In the genomic region with DNA sequence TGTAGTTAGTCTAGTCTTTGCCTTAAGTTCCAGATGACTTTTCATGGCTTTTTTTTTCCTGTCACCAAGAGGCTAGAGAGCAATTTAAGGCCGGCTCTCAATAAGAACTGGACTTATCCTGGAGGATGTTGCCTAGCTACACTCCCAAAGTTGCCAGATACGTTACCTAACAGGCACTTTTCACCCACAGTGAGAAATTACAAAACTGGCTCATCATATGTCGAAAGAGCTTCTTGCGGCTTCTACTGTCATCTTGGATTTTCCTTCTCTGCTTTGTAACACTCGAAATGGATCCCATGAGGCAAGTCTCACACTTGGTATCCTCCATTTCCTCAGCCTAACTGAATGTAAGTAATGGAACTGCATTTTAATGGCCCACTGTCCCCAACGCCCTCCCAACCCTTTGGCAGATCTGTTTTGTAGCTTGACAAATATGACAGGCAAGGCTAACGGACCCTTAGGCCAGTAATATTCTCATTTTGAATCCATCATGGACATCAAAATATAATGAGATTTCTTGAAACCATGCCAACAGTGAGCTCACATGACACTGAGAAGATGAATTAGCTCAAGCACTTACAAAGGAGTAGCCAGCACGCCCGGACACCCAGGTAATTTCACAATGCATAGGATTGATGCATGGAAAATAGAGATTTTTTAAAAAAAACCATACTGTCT, we compare ENCODE assay signal across 21 mouse cellular contexts.
A peak's percentile ranks its signal among the peaks of the same experiment; 100 is the strongest.
DNase-seq lines count a peak whose midpoint lies in the region; ATAC-seq lines count a peak whose summit lies in the region.
"Had no signal": no experiment of that assay in that cellular context is flagged by ENCODE, and none has a peak within 500 bp of the region (broad histone marks: within the 10 kb centered on the region; RNA-seq: fewer than 3 reads in every experiment).

No protein-coding gene starts in this region.

- H3K4me1 ChIP-seq in forebrain, embryonic 12.5 days = no peaks in the 10 kb centered on the region
- H3K4me1 ChIP-seq in forebrain, embryonic 11.5 days (replicated peaks; ENCODE audit: control insufficient read depth, insufficient read depth, low read length) = no peaks in the 10 kb centered on the region
- no peaks in the 10 kb centered on the region for H3K4me1 ChIP-seq in neural tube, embryonic 12.5 days
- no peaks in the 10 kb centered on the region for H3K4me1 ChIP-seq in midbrain, embryonic 14.5 days (ENCODE audit: control insufficient read depth, insufficient read depth, low read length)
- H3K4me1 ChIP-seq in kidney, embryonic 16.5 days (ENCODE audit: insufficient read depth, low read length) = no peaks in the 10 kb centered on the region
- H3K4me1 ChIP-seq: forebrain, embryonic 15.5 days; limb, embryonic 15.5 days; megakaryocyte, embryonic 14.5 days had no signal

- H3K27ac ChIP-seq in forebrain, embryonic 12.5 days = no peak overlapping the region
- H3K27ac ChIP-seq in forebrain, embryonic 11.5 days (ENCODE audit: low read depth, low read length) = no peak overlapping the region
- no peak overlapping the region for H3K27ac ChIP-seq in neural tube, embryonic 12.5 days
- no peak overlapping the region for H3K27ac ChIP-seq in midbrain, embryonic 14.5 days (replicated peaks; ENCODE audit: low read depth, low read length)
- no peak overlapping the region for H3K27ac ChIP-seq in kidney, embryonic 16.5 days (ENCODE audit: low read length)
- H3K27ac ChIP-seq: forebrain, embryonic 15.5 days; limb, embryonic 15.5 days had no signal

- no peak for DNase-seq in forebrain, embryonic 11.5 days (ENCODE audit: low spot score)
- no peak for DNase-seq in neural tube, embryonic 10.5 days (ENCODE audit: extremely low spot score, low spot score)
- DNase-seq in midbrain, embryonic 14.5 days = peak; percentile 61
- DNase-seq in kidney, postnatal 4 days = no peak
- DNase-seq in adrenal gland, adult 2 months = no peak
- DNase-seq: adrenal gland, postnatal 36 days; cerebellum, adult 9-10 months; gastrocnemius, postnatal 25 days; kidney, adult 18-20 months; kidney, postnatal 10 days; lung, adult 18-20 months; lung, postnatal 14 days; right cerebral cortex, postnatal 14 days; thymus, adult 2 months had no signal

- WGBS in forebrain, embryonic 12.5 days = 86% methylated on average over 9 of the region's 9 CpGs
- 90% methylated on average over 9 of the region's 9 CpGs for WGBS in forebrain, embryonic 11.5 days
- WGBS in neural tube, embryonic 12.5 days = 73% methylated on average over 9 of the region's 9 CpGs
- WGBS in midbrain, embryonic 14.5 days = 68% methylated on average over 9 of the region's 9 CpGs
- 86% methylated on average over 9 of the region's 9 CpGs for WGBS in kidney, embryonic 16.5 days

- no peak overlapping the region for H3K4me2 ChIP-seq in forebrain, embryonic 12.5 days
- H3K4me2 ChIP-seq in forebrain, embryonic 11.5 days (ENCODE audit: low read depth, low read length, severe bottlenecking) = no peak overlapping the region
- no peak overlapping the region for H3K4me2 ChIP-seq in neural tube, embryonic 12.5 days (replicated peaks)
- no peak overlapping the region for H3K4me2 ChIP-seq in midbrain, embryonic 14.5 days (ENCODE audit: low read length)
- H3K4me2 ChIP-seq in kidney, embryonic 16.5 days (replicated peaks; ENCODE audit: low read depth, low read length) = no peak overlapping the region
- H3K4me2 ChIP-seq: forebrain, embryonic 15.5 days; limb, embryonic 15.5 days had no signal

- H3K9ac ChIP-seq in forebrain, embryonic 12.5 days = no peak overlapping the region
- no peak overlapping the region for H3K9ac ChIP-seq in forebrain, embryonic 11.5 days (ENCODE audit: low read length)
- H3K9ac ChIP-seq in neural tube, embryonic 12.5 days = no peak overlapping the region
- no peak overlapping the region for H3K9ac ChIP-seq in midbrain, embryonic 14.5 days (replicated peaks; ENCODE audit: low read length)
- no peak overlapping the region for H3K9ac ChIP-seq in kidney, embryonic 16.5 days (replicated peaks; ENCODE audit: low read length)
- H3K9ac ChIP-seq: forebrain, embryonic 15.5 days; limb, embryonic 15.5 days had no signal

- H3K4me3 ChIP-seq in forebrain, embryonic 12.5 days (replicated peaks) = no peak overlapping the region
- no peak overlapping the region for H3K4me3 ChIP-seq in forebrain, embryonic 11.5 days (ENCODE audit: low read depth, low read length)
- no peak overlapping the region for H3K4me3 ChIP-seq in neural tube, embryonic 12.5 days
- no peak overlapping the region for H3K4me3 ChIP-seq in midbrain, embryonic 14.5 days (replicated peaks; ENCODE audit: low read depth, low read length)
- no peak overlapping the region for H3K4me3 ChIP-seq in kidney, embryonic 16.5 days (ENCODE audit: low read length)
- H3K4me3 ChIP-seq: forebrain, embryonic 15.5 days; limb, embryonic 15.5 days; megakaryocyte, embryonic 14.5 days had no signal

- no peaks in the 10 kb centered on the region for H3K27me3 ChIP-seq in forebrain, embryonic 12.5 days
- H3K27me3 ChIP-seq in forebrain, embryonic 11.5 days (ENCODE audit: control insufficient read depth, insufficient read depth, low read length) = no peaks in the 10 kb centered on the region
- no peaks in the 10 kb centered on the region for H3K27me3 ChIP-seq in neural tube, embryonic 12.5 days (replicated peaks)
- no peaks in the 10 kb centered on the region for H3K27me3 ChIP-seq in midbrain, embryonic 14.5 days (ENCODE audit: control insufficient read depth, insufficient read depth, low read length)
- no peaks in the 10 kb centered on the region for H3K27me3 ChIP-seq in kidney, embryonic 16.5 days (ENCODE audit: insufficient read depth, low read length)
- H3K27me3 ChIP-seq: forebrain, embryonic 15.5 days; limb, embryonic 15.5 days; megakaryocyte, embryonic 14.5 days had no signal

- H3K9me3 ChIP-seq in forebrain, embryonic 12.5 days = no peaks in the 10 kb centered on the region
- H3K9me3 ChIP-seq in forebrain, embryonic 11.5 days (ENCODE audit: control insufficient read depth, low read length) = no peaks in the 10 kb centered on the region
- no peaks in the 10 kb centered on the region for H3K9me3 ChIP-seq in neural tube, embryonic 12.5 days
- H3K9me3 ChIP-seq in midbrain, embryonic 14.5 days (ENCODE audit: control insufficient read depth, low read length) = no peaks in the 10 kb centered on the region
- H3K9me3 ChIP-seq in kidney, embryonic 16.5 days (ENCODE audit: low read length) = no peaks in the 10 kb centered on the region
- H3K9me3 ChIP-seq: forebrain, embryonic 15.5 days; limb, embryonic 15.5 days; megakaryocyte, embryonic 14.5 days had no signal

- peak; percentile 36; the same call in 1 of the 2 replicates for ATAC-seq in forebrain, embryonic 12.5 days (ENCODE audit: low FRiP score)
- ATAC-seq in forebrain, embryonic 11.5 days (replicated peaks; ENCODE audit: low FRiP score) = no peak
- ATAC-seq in neural tube, embryonic 12.5 days (ENCODE audit: low FRiP score, low read depth) = peak; percentile 58
- peak; percentile 69; the same call in 1 of the 2 replicates for ATAC-seq in midbrain, embryonic 14.5 days (ENCODE audit: low FRiP score, low TSS enrichment)
- no peak for ATAC-seq in kidney, embryonic 16.5 days (ENCODE audit: low FRiP score, low TSS enrichment)
- ATAC-seq: CD4-positive, CD25-positive, alpha-beta regulatory T cell, adult 4 months; forebrain, embryonic 15.5 days had no signal

- H3K36me3 ChIP-seq in forebrain, embryonic 12.5 days (replicated peaks) = no peaks in the 10 kb centered on the region
- no peaks in the 10 kb centered on the region for H3K36me3 ChIP-seq in forebrain, embryonic 11.5 days (ENCODE audit: control insufficient read depth, insufficient read depth, low read length)
- no peaks in the 10 kb centered on the region for H3K36me3 ChIP-seq in neural tube, embryonic 12.5 days
- no peaks in the 10 kb centered on the region for H3K36me3 ChIP-seq in midbrain, embryonic 14.5 days (ENCODE audit: control insufficient read depth, insufficient read depth, low read length)
- H3K36me3 ChIP-seq in kidney, embryonic 16.5 days (ENCODE audit: insufficient read depth, low read length) = no peaks in the 10 kb centered on the region
- H3K36me3 ChIP-seq: forebrain, embryonic 15.5 days; limb, embryonic 15.5 days had no signal

Comparison
In these comparisons a context has a peak if more than half of its experiments do, and no peak if none do; other contexts are left out.
1. ATAC-seq: peak in forebrain, embryonic 12.5 days (single experiment), neural tube, embryonic 12.5 days (single experiment) and midbrain, embryonic 14.5 days (single experiment); none in forebrain, embryonic 11.5 days (single experiment) and kidney, embryonic 16.5 days (single experiment).